Mouse (Mus musculus) midbrain, embryonic 12.5 days (tissue): ENCODE measurements around the gene Slc38a8. TPM values are rescaled to one million over a fixed set of nuclear protein-coding genes. Genes with fewer than 3 reads are reported as not detected.
A peak's percentile ranks its signal among the peaks of the same experiment; 100 is the strongest.

Experiments used
- ATAC-seq: fragments of 200-750 bp; cut with Nextera tagmentation; 2 replicates; pipeline ENCODE4 v1.8.0; 2017; ENCODE audit warnings: low read depth, moderate TSS enrichment, moderate library complexity; ENCODE audit not compliant: low FRiP score
- H3K27ac ChIP-seq: fragments of 300-500 bp; sonication (generic); replicated peaks from 2 replicates; pipeline ENCODE4 v1.5.1; 2016; ENCODE audit warnings: mild to moderate bottlenecking
- H3K27me3 ChIP-seq: fragments of 300-500 bp; sonication (generic); 2 replicates; pipeline ENCODE4 v1.6.1; 2016; ENCODE audit warnings: mild to moderate bottlenecking
- H3K36me3 ChIP-seq: fragments of 300-500 bp; sonication (generic); 2 replicates; pipeline ENCODE4 v1.6.1; 2016
- H3K4me1 ChIP-seq: fragments of 300-500 bp; sonication (generic); 2 replicates; pipeline ENCODE4 v1.6.1; 2016
- H3K4me2 ChIP-seq: fragments of 300-500 bp; sonication (generic); replicated peaks from 2 replicates; pipeline ENCODE4 v1.6.1; 2016; ENCODE audit warnings: mild to moderate bottlenecking, moderate library complexity
- H3K4me3 ChIP-seq: fragments of 300-500 bp; sonication (generic); 2 replicates; pipeline ENCODE4 v1.5.1; 2016; ENCODE audit warnings: mild to moderate bottlenecking
- H3K9ac ChIP-seq: fragments of 300-500 bp; sonication (generic); replicated peaks from 2 replicates; pipeline ENCODE4 v1.6.1; 2016; ENCODE audit warnings: mild to moderate bottlenecking, moderate library complexity
- H3K9me3 ChIP-seq: fragments of 300-500 bp; sonication (generic); 2 replicates; pipeline ENCODE4 v1.6.1; 2016; ENCODE audit warnings: mild to moderate bottlenecking
- WGBS: fragments of 180-500 bp; shearing (Covaris S2); methylation state at CpG from one replicate; pipeline ENCODE4 v1.1.7; 2016; 5-methylcytosine and 5-hydroxymethylcytosine counted together
- polyA plus RNA-seq: library from polyadenylated mRNA; unstranded; fragments of >200 nt; fragmentation: Nextera tagmentation; extraction: Ambion mirVana; gene quantifications from 2 replicates; pipeline ENCODE4 v1.2.1, GENCODE M21; 2016

Gene Slc38a8
- polyA plus RNA-seq, 1 experiment from 2014 or later: 0.15 TPM

GRCm38 (mm10) chr8:119484145-119484896 lies 17.2 kb downstream of the Slc38a8 start:
- 87% methylated on average over 11 of the region's 11 CpGs for WGBS
- Histone ChIP-seq H3K27me3 (peaks cover 4% of the 10 kb centered on the region), H3K4me2 (no peak overlapping the region), H3K9me3 (no peaks in the 10 kb centered on the region), H3K9ac (no peak overlapping the region), H3K4me1 (no peaks in the 10 kb centered on the region), H3K36me3 (no peaks in the 10 kb centered on the region), H3K4me3 (no peak overlapping the region), H3K27ac (no peak overlapping the region)
- ATAC-seq: no peak

DNA sequence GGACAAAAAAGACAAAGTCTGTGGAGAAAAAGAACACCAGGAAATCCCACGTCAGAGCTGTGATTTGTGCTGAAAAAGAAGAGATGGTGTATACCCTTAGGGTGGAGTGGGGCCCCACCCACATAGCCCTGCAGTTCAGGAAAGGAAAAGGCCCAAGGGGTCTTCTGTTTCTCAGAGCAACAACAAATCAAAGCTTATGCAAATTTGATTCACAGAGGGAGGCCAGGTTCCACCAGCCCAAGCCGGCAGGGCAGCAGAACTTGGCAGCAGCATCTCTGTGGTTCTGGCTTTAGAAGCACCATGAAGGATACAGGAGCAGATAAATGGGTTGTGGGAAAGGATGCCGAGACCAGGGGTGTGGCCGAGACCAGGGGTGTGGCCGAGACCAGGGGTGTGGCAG lies 22.8 kb downstream of the Slc38a8 start:
- no peak overlapping the region for H3K27ac ChIP-seq

DNA sequence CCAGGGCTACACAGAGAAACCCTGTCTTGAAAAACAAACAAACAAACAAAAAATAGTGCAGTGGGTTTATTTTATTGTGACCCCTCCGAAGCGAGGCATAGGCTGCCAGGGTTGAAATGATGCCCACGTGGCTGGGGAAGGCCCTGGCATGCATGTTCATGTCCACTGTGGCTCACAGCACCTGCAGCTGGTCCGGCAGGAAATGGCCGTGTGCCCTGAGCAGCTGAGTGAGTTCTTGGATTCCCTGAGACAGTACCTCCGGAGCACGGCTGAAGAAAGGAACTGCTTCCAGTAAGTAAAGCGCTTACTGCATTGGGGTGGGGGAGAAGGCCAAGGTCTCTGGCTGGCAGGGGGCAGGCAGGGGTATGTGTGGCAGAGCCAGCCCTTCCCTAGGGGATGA lies 33.4 kb downstream of the Slc38a8 start:
- Histone ChIP-seq H3K4me3 (no peak overlapping the region), H3K9ac (no peak overlapping the region), H3K4me2 (no peak overlapping the region), H3K36me3 (0 out of 2 replicates have a peak, but pooled peaks cover 3% of the 10 kb centered on the region), H3K27ac (no peak overlapping the region), H3K9me3 (no peaks in the 10 kb centered on the region), H3K4me1 (peaks cover 35% of the 10 kb centered on the region), H3K27me3 (peaks cover 23% of the 10 kb centered on the region)
- no peak for ATAC-seq
- WGBS: 95% methylated on average over 8 of the region's 8 CpGs

More for the DNA sequence above, 22.8 kb downstream of the Slc38a8 start:
- Histone ChIP-seq H3K4me1 (no peaks in the 10 kb centered on the region; the same call in 1 of the 2 replicates), H3K9ac (no peak overlapping the region), H3K9me3 (no peaks in the 10 kb centered on the region), H3K4me2 (no peak overlapping the region), H3K4me3 (no peak overlapping the region), H3K36me3 (no peaks in the 10 kb centered on the region), H3K27me3 (no peaks in the 10 kb centered on the region)
- 30% methylated on average over 5 of the region's 5 CpGs for WGBS
- ATAC-seq: no peak

DNA sequence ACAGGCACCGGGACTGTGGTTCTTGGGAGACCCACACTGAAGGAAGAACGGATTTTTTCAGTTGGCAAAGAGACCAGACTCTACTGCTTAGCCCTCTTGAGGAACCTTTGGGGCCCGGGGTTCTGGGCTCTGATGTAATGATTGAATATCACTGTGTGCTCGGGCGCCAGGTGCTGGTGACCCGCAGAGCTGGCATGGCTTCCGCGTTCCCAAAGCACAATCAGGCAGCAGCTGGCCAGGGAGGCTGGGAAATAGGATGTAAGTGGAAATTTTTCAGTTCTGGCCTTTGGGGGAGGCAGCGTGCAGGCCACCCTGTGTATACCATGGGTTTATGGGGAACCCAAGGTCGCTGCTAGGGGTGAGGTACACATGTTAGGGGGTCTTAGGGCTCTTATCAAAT lies 34.7 kb downstream of the Slc38a8 start:
- H3K4me2 ChIP-seq: no peak overlapping the region
- WGBS: 72% methylated on average over 10 of the region's 10 CpGs
- ATAC-seq: no peak
- H3K4me1 ChIP-seq: peaks cover 35% of the 10 kb centered on the region
- no peak overlapping the region for H3K4me3 ChIP-seq
- H3K36me3 ChIP-seq: no peaks in the 10 kb centered on the region
- peak overlapping the region; percentile 36; the same call in 1 of the 2 replicates for H3K27ac ChIP-seq
- no peak overlapping the region for H3K9ac ChIP-seq
- peaks cover 34% of the 10 kb centered on the region for H3K27me3 ChIP-seq
- H3K9me3 ChIP-seq: no peaks in the 10 kb centered on the region

GRCm38 (mm10) chr8:119466105-119466504 lies 35.4 kb downstream of the Slc38a8 start:
- WGBS: 3% methylated on average over 18 of the region's 18 CpGs
- Histone ChIP-seq H3K4me1 (peaks cover 41% of the 10 kb centered on the region), H3K27me3 (peaks cover 40% of the 10 kb centered on the region), H3K27ac (0 out of 2 replicates have a peak overlapping the region, but pooled peaks have one; percentile 36), H3K9me3 (no peaks in the 10 kb centered on the region), H3K4me2 (peak overlapping the region; percentile 42), H3K4me3 (no peak overlapping the region), H3K9ac (no peak overlapping the region), H3K36me3 (no peaks in the 10 kb centered on the region)
- peak; percentile 53; the same call in 1 of the 2 replicates for ATAC-seq

DNA sequence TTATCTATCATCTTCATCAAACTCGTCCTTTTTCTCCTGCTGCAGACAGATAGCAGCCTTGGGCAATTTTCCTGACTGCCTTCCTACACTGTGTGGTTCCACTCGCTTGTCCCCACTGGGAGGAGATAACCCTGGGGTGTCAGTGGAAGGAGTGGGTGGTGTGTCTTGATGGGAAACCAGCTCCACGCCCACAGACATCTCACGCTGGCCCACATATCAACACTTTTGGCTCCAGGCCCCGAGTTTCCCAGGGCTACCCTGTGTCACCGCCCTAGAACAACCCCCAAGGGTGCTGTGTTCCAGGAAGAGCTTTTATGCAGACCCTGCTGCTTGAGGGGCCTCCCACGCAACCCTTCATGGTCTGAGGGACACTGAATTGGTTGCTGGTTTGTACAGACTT lies 37.8 kb downstream of the Slc38a8 start:
- H3K4me3 ChIP-seq: no peak overlapping the region
- ATAC-seq: 0 out of 2 replicates have a peak, but pooled peaks have one; percentile 25
- no peak overlapping the region for H3K27ac ChIP-seq
- no peaks in the 10 kb centered on the region for H3K9me3 ChIP-seq
- H3K27me3 ChIP-seq: peaks cover 40% of the 10 kb centered on the region
- 48% methylated on average over 7 of the region's 7 CpGs for WGBS
- no peaks in the 10 kb centered on the region for H3K36me3 ChIP-seq
- H3K9ac ChIP-seq: no peak overlapping the region
- H3K4me1 ChIP-seq: peaks cover 55% of the 10 kb centered on the region
- no peak overlapping the region for H3K4me2 ChIP-seq

DNA sequence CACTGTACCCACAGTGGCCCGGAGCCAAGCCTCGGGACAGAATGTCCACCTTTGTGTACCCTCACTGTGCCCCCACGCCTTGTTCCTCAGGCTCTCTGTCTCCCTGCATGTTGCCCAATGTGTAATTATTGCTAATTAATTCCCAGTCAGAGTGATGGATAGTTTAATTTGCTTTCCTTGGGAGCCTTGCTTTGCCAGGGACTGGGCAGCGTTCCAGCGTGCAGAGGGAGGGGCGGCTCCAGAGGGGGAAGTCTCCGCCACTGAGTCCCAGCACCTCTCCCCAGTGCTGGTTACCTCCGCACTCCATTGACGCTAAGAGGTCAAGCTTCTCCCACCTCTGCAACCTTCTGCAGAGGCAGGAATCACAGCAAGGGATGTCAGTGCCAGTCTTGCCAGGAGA lies 40.1 kb downstream of the Slc38a8 start:
- no peak overlapping the region for H3K4me3 ChIP-seq
- ATAC-seq: no peak
- no peaks in the 10 kb centered on the region for H3K36me3 ChIP-seq
- H3K4me1 ChIP-seq: peaks cover 49% of the 10 kb centered on the region
- no peak overlapping the region for H3K27ac ChIP-seq
- peaks cover 40% of the 10 kb centered on the region for H3K27me3 ChIP-seq
- no peaks in the 10 kb centered on the region for H3K9me3 ChIP-seq
- no peak overlapping the region for H3K9ac ChIP-seq
- no peak overlapping the region for H3K4me2 ChIP-seq
- WGBS: 85% methylated on average over 9 of the region's 9 CpGs

DNA sequence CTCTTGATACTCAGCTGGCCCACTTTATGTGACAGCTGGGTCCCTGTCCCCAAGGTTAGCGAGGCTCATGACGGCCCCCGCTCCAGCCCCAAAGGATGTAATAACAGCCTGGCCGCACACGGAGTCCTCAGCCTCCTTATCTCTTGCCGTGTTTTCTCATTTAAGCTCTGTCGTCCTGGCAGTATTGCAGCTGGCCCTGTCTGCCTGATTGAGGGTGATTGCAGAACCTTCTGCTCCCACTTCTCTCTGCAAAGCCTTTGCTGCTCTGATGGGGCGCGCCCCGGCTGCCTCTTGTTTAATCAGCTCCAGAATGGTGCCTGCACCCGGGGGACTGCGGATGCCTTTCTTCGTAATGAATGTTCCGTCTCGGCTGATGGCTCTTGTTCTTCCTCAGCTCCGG lies 41.8 kb downstream of the Slc38a8 start:
- 0 out of 2 replicates have a peak, but pooled peaks have one; percentile 42 for ATAC-seq
- 46% methylated on average over 16 of the region's 16 CpGs for WGBS
- no peak overlapping the region for H3K9ac ChIP-seq

DNA sequence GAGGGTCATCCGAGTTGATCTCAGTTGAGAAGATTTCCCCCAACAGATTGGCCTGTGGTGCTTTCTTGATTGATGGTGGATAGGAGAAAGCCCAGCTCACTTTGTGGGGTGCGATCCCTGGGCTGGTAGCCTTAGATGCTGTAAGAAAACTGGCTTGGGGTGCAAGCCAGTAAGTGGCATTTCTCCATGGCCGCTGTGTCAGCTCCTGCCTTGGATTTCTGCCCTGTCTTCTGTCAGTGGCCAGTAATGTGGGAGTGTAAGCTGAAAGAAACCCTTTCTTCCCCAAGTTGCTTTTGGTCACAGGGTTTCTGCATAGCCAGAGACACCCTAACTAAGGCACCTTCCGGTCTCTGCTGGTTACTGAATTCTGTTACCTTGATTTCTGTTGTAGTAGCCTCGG lies 45.5 kb downstream of the Slc38a8 start:
- no peaks in the 10 kb centered on the region for H3K36me3 ChIP-seq
- no peaks in the 10 kb centered on the region for H3K27me3 ChIP-seq
- no peaks in the 10 kb centered on the region for H3K9me3 ChIP-seq
- ATAC-seq: no peak
- H3K9ac ChIP-seq: no peak overlapping the region
- no peak overlapping the region for H3K27ac ChIP-seq
- H3K4me3 ChIP-seq: no peak overlapping the region
- H3K4me2 ChIP-seq: no peak overlapping the region
- H3K4me1 ChIP-seq: peaks cover 13% of the 10 kb centered on the region; the same call in 1 of the 2 replicates
- 88% methylated on average over 5 of the region's 5 CpGs for whole genome bisulfite sequencing

More for the DNA sequence above, 41.8 kb downstream of the Slc38a8 start:
- Histone ChIP-seq H3K4me3 (no peak overlapping the region), H3K27me3 (peaks cover 23% of the 10 kb centered on the region), H3K9me3 (no peaks in the 10 kb centered on the region), H3K27ac (peak overlapping the region; percentile 72), H3K36me3 (no peaks in the 10 kb centered on the region), H3K4me1 (peaks cover 33% of the 10 kb centered on the region), H3K4me2 (no peak overlapping the region)

DNA sequence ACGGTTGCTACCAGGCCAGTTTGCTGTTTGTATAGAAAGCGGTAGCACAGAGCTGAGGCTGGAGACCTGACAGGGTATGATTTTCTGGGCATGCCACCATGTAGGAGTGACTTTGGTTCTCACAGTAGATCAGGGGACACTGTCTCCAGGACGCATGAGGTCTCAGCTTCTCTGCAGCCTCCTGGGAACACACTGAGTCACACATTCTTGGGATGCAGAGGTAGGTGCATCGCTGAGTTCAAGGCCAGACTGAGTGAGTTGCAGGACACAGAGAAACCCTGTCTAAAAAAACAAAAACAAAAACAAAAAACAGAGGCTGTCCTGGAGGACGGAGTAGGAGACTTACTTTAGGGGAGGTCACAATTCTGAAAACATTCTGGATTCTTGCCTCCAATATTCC lies 48.6 kb downstream of the Slc38a8 start:
- no peak for ATAC-seq
- no peak overlapping the region for H3K4me2 ChIP-seq
- 84% methylated on average over 5 of the region's 5 CpGs for WGBS
- H3K9ac ChIP-seq: no peak overlapping the region
- no peaks in the 10 kb centered on the region for H3K9me3 ChIP-seq
- peaks cover 5% of the 10 kb centered on the region; the same call in 1 of the 2 replicates for H3K4me1 ChIP-seq
- H3K36me3 ChIP-seq: no peaks in the 10 kb centered on the region
- H3K27ac ChIP-seq: no peak overlapping the region
- H3K27me3 ChIP-seq: peaks cover 28% of the 10 kb centered on the region
- H3K4me3 ChIP-seq: no peak overlapping the region

DNA sequence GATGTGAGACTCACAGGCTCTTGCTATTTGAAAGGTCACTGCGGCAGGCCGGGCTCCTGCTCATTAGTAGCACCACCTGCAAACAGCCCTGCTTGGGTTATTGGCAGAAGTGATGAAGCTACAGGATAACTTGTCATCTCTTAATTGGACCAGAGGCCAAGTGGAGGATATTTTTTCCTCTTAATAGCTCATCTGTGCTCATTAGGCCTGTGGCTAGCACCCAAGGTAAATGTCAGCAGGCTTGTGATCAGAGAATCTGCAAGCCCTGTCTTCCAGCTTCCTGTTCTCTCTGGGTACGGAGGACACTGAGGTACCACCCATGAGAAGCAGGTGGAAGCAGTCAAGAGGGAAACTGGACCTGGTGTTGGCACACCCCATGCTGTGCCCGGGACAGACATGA lies 50.4 kb downstream of the Slc38a8 start:
- Histone ChIP-seq H3K27ac (no peak overlapping the region), H3K27me3 (peaks cover 37% of the 10 kb centered on the region), H3K4me2 (no peak overlapping the region), H3K36me3 (no peaks in the 10 kb centered on the region), H3K9ac (no peak overlapping the region), H3K9me3 (no peaks in the 10 kb centered on the region), H3K4me1 (peaks cover 13% of the 10 kb centered on the region), H3K4me3 (no peak overlapping the region)
- no peak for ATAC-seq
- WGBS: 84% methylated on average over 4 of the region's 4 CpGs

- H3K4me2 ChIP-seq: no peak overlapping the region
- H3K4me3 ChIP-seq: no peak overlapping the region
- H3K27me3 ChIP-seq: peaks cover 42% of the 10 kb centered on the region
- H3K4me1 ChIP-seq: peaks cover 13% of the 10 kb centered on the region
- H3K27ac ChIP-seq: no peak overlapping the region
- ATAC-seq: no peak
- no peaks in the 10 kb centered on the region for H3K36me3 ChIP-seq
- H3K9me3 ChIP-seq: no peaks in the 10 kb centered on the region
- WGBS: 81% methylated on average over 12 of the region's 12 CpGs
- H3K9ac ChIP-seq: no peak overlapping the region
These were observed 51.9 kb downstream of the Slc38a8 start for GRCm38 (mm10) chr8:119449627-119450026.
